Mouse (Mus musculus) forebrain, postnatal 0 days (tissue): Measurements from ENCODE around the gene Stpg4. TPM values are rescaled to one million over a fixed set of nuclear protein-coding genes. Genes with fewer than 3 reads are reported as not detected.

Experiments used
- ATAC-seq: fragments of 200-750 bp; cut with Nextera tagmentation; 2 replicates; pipeline ENCODE4 v1.8.0; 2017; ENCODE audit warnings: mild to moderate bottlenecking, moderate library complexity
- DNase-seq: peaks from one replicate; pipeline ENCODE4 v3.0.0-alpha.2; 2015
- H3K27ac ChIP-seq: fragments of 300-500 bp; sonication (generic); 2 replicates; pipeline ENCODE4 v1.5.1; 2014; ENCODE audit warnings: low read depth, mild to moderate bottlenecking, antibody characterized with exemption, low read length, moderate library complexity, mixed read lengths
- H3K27me3 ChIP-seq: fragments of 300-500 bp; sonication (generic); 2 replicates; pipeline ENCODE4 v1.6.1; 2014; ENCODE audit warnings: mild to moderate bottlenecking, low read length, mixed read lengths; ENCODE audit not compliant: insufficient read depth
- H3K36me3 ChIP-seq: fragments of 300-500 bp; sonication (generic); 2 replicates; pipeline ENCODE4 v1.6.1; 2014; ENCODE audit warnings: mild to moderate bottlenecking, moderate library complexity; ENCODE audit not compliant: insufficient read depth
- H3K4me1 ChIP-seq: fragments of 300-500 bp; sonication (generic); 2 replicates; pipeline ENCODE4 v1.6.1; 2014; ENCODE audit warnings: antibody characterized with exemption; ENCODE audit not compliant: insufficient read depth
- H3K4me2 ChIP-seq: fragments of 300-500 bp; sonication (generic); 2 replicates; pipeline ENCODE4 v1.6.1; 2014; ENCODE audit warnings: low read depth, mild to moderate bottlenecking, moderate library complexity
- H3K4me3 ChIP-seq: fragments of 300-500 bp; sonication (generic); 2 replicates; pipeline ENCODE4 v1.5.1; 2014; ENCODE audit warnings: low read depth, low read length, mixed read lengths
- H3K9ac ChIP-seq: fragments of 300-500 bp; sonication (generic); 2 replicates; pipeline ENCODE4 v1.6.1; 2014; ENCODE audit warnings: mild to moderate bottlenecking
- H3K9me3 ChIP-seq: fragments of 300-500 bp; sonication (generic); 2 replicates; pipeline ENCODE4 v1.6.1; 2016; ENCODE audit warnings: low read length
- CTCF ChIP-seq: sonication (generic); IDR thresholded peaks from 2 replicates; pipeline ENCODE4 v1.5.1; 2016; ENCODE audit warnings: antibody characterized with exemption, control low read depth, low read depth
- WGBS: fragments of 180-500 bp; shearing (Covaris S2); extraction: QIAGEN DNeasy Blood & Tissue Kit; methylation state at CpG from one replicate; pipeline ENCODE4 v1.1.7; 2014; 5-methylcytosine and 5-hydroxymethylcytosine counted together
- polyA plus RNA-seq: library from polyadenylated mRNA; unstranded; fragments of >200 nt; fragmentation: Nextera tagmentation; extraction: Ambion mirVana; gene quantifications from 2 replicates; pipeline ENCODE4 v1.2.1, GENCODE M21; 2015
- total RNA-seq: library from RNA; depleted of rRNA; stranded (reverse); fragments of >200 nt; gene quantifications from 2 replicates; pipeline ENCODE4 v1.2.3, GENCODE M21; 2014

Gene Stpg4
- total and polyA plus RNA-seq, 2 experiments from 2014 or later = not detected

GRCm38 (mm10) chr17:87403462-87403861 lies 24.1 kb downstream of the Stpg4 start:
- WGBS = 83% methylated on average over 4 of the region's 4 CpGs
- H3K36me3 ChIP-seq = no peaks in the 10 kb centered on the region
- no peaks in the 10 kb centered on the region for H3K9me3 ChIP-seq
- TF ChIP-seq CTCF = no peak
- ATAC-seq (no peak), DNase-seq (no peak)
- H3K4me1 ChIP-seq = no peaks in the 10 kb centered on the region
- H3K27me3 ChIP-seq = no peaks in the 10 kb centered on the region
- no peak overlapping the region for H3K4me2 ChIP-seq
- H3K4me3 ChIP-seq = no peak overlapping the region
- H3K9ac ChIP-seq = no peak overlapping the region
- no peak overlapping the region for H3K27ac ChIP-seq

DNA sequence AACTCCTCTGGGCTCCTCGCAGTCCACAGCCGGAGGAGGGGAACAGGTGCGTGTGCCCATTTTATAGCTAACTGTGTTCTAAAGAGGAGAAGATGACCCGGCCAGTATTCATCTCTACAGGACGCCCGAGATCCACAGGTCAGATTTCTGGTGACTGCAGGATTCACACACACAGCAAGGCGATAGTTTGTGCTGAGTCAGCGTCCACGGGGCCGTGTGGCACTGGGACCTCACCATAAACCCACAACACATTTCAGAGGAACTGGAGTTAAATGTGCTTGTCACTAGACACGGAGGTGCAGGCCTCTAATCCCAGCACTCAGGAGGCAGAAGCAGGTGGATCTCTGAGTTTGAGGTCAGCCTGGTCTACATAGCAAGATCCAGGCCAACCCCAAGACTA lies 25.1 kb downstream of the Stpg4 start:
- 92% methylated on average over 11 of the region's 11 CpGs for WGBS
- H3K9me3 ChIP-seq = no peaks in the 10 kb centered on the region
- H3K4me1 ChIP-seq = no peaks in the 10 kb centered on the region
- no peaks in the 10 kb centered on the region for H3K36me3 ChIP-seq
- no peak overlapping the region for H3K9ac ChIP-seq
- no peaks in the 10 kb centered on the region for H3K27me3 ChIP-seq
- H3K4me2 ChIP-seq = no peak overlapping the region
- no peak for DNase-seq
- no peak for TF ChIP-seq CTCF
- no peak overlapping the region for H3K4me3 ChIP-seq
- no peak overlapping the region for H3K27ac ChIP-seq
- ATAC-seq = no peak

- ATAC-seq (no peak), DNase-seq (no peak)
- no peak for TF ChIP-seq CTCF
- no peaks in the 10 kb centered on the region for H3K36me3 ChIP-seq
- no peak overlapping the region for H3K9ac ChIP-seq
- no peaks in the 10 kb centered on the region for H3K27me3 ChIP-seq
- H3K4me3 ChIP-seq = no peak overlapping the region
- H3K4me1 ChIP-seq = no peaks in the 10 kb centered on the region
- WGBS = 84% methylated on average over 11 of the region's 11 CpGs
- H3K4me2 ChIP-seq = no peak overlapping the region
- no peak overlapping the region for H3K27ac ChIP-seq
- H3K9me3 ChIP-seq = no peaks in the 10 kb centered on the region
These were observed 30.5 kb downstream of the Stpg4 start for GRCm38 (mm10) chr17:87397088-87397487.

- no peak overlapping the region for H3K9ac ChIP-seq
- peak; percentile 71 for DNase-seq
- H3K4me2 ChIP-seq = no peak overlapping the region
- no peaks in the 10 kb centered on the region for H3K27me3 ChIP-seq
- H3K36me3 ChIP-seq = no peaks in the 10 kb centered on the region
- H3K4me1 ChIP-seq = no peaks in the 10 kb centered on the region
- H3K4me3 ChIP-seq = no peak overlapping the region
- ATAC-seq = peak; percentile 89
- WGBS = 33% methylated on average over 7 of the region's 7 CpGs
- H3K27ac ChIP-seq = peak overlapping the region; percentile 29; the same call in 1 of the 2 replicates
- H3K9me3 ChIP-seq = no peaks in the 10 kb centered on the region
- TF ChIP-seq CTCF = no peak
These were observed 36.3 kb downstream of the Stpg4 start for GRCm38 (mm10) chr17:87391242-87391641.

GRCm38 (mm10) chr17:87387068-87387467 lies 40.5 kb downstream of the Stpg4 start:
- Histone ChIP-seq H3K36me3 (no peaks in the 10 kb centered on the region), H3K9me3 (no peaks in the 10 kb centered on the region), H3K9ac (no peak overlapping the region), H3K4me3 (no peak overlapping the region), H3K4me2 (no peak overlapping the region), H3K27me3 (no peaks in the 10 kb centered on the region), H3K4me1 (no peaks in the 10 kb centered on the region), H3K27ac (no peak overlapping the region)
- ATAC-seq (peak; percentile 44; the same call in 1 of the 2 replicates), DNase-seq (peak; percentile 52)
- no peak for TF ChIP-seq CTCF
- WGBS = 18% methylated on average over 5 of the region's 5 CpGs

DNA sequence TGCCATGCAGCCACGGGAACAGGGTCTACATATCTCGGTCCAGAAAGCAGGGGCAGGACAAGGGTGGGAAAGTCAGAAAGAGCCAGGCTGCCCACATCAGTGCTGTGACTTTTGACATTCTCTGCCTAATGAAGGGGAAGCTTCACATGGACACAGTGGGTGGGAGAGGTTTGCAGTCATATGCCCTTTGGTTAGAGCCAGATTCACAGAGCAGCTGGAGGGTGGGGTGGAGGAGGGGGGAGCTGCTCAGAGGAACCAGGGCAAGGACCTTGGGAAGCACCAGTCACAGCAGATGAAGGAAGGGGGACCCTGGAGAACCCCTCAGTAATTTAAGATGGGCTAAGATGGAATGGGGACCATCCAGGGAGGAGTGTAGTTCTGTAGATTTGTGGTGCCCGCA lies 41.7 kb downstream of the Stpg4 start:
- WGBS = 87% methylated on average over 3 of the region's 3 CpGs
- H3K36me3 ChIP-seq = no peaks in the 10 kb centered on the region

DNA sequence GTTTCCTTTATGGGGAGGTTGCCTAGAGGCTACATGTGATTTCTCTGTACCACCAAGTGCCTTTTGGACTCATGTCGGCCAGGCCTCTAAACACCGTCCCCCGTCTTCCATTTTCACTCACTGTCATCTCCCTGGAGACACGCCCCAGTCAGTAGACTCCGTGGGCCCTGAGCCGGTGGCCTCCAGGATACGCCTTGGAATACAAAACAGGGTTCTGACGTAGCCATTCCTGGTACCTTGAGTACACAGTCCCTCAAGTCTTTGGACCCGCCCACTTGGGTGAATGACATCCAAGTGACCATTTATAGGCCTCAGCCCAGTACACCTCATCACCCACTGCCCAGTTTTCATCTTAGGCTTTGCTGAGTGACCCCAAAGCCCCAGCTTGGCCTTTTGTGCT lies 46.9 kb downstream of the Stpg4 start:
- no peak overlapping the region for H3K9ac ChIP-seq
- H3K4me1 ChIP-seq = peaks cover 20% of the 10 kb centered on the region; the same call in 1 of the 2 replicates
- no peaks in the 10 kb centered on the region for H3K9me3 ChIP-seq
- no peak for DNase-seq
- H3K27me3 ChIP-seq = no peaks in the 10 kb centered on the region
- H3K4me2 ChIP-seq = no peak overlapping the region
- H3K27ac ChIP-seq = no peak overlapping the region
- H3K36me3 ChIP-seq = no peaks in the 10 kb centered on the region
- H3K4me3 ChIP-seq = no peak overlapping the region
- no peak for ATAC-seq
- WGBS = 87% methylated on average over 9 of the region's 9 CpGs
- no peak for TF ChIP-seq CTCF

More for the DNA sequence above, 41.7 kb downstream of the Stpg4 start:
- Histone ChIP-seq H3K4me2 (no peak overlapping the region), H3K9me3 (no peaks in the 10 kb centered on the region), H3K27me3 (no peaks in the 10 kb centered on the region), H3K4me3 (no peak overlapping the region), H3K27ac (no peak overlapping the region), H3K9ac (no peak overlapping the region), H3K4me1 (no peaks in the 10 kb centered on the region)
- no peak for ATAC-seq
- no peak for TF ChIP-seq CTCF
- DNase-seq = no peak

DNA sequence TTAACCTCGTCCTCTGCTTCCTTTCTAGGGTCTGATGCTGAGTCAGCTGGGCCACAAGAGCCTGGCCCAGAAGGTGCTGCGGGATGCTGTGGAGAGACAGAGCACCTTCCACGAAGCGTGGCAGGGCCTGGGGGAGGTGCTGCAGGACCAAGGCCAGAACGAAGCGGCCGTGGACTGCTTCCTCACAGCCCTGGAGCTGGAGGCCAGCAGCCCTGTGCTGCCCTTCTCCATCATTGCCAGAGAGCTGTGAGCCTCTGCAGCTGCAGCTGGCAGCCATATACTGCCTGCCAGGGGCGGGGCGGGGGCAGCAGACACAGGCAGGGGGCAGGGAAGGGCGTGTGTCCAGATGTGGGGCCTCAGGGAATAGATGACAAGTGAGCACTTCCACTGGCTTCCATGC lies 47.7 kb downstream of the Stpg4 start:
- peaks cover 20% of the 10 kb centered on the region; the same call in 1 of the 2 replicates for H3K4me1 ChIP-seq
- TF ChIP-seq CTCF = no peak
- H3K9ac ChIP-seq = no peak overlapping the region
- no peaks in the 10 kb centered on the region for H3K27me3 ChIP-seq
- WGBS = 74% methylated on average over 10 of the region's 10 CpGs
- no peaks in the 10 kb centered on the region for H3K36me3 ChIP-seq
- peak; percentile 6; the same call in 1 of the 2 replicates for ATAC-seq
- H3K9me3 ChIP-seq = no peaks in the 10 kb centered on the region
- no peak for DNase-seq
- H3K27ac ChIP-seq = 0 out of 2 replicates have a peak overlapping the region, but pooled peaks have one; percentile 35
- H3K4me3 ChIP-seq = no peak overlapping the region
- no peak overlapping the region for H3K4me2 ChIP-seq
